Mouse (Mus musculus): ENCODE measurements around the gene Cdh22. TPM values are rescaled to one million over a fixed set of nuclear protein-coding genes. Genes with fewer than 3 reads are reported as not detected.

The Cdh22 gene
- total RNA-seq, 1 experiment from 2014 or later = not detected

- ATAC-seq (replicated peaks in 1 of 2; ENCODE audit: insufficient read depth in 1 of 2, low FRiP score in 2 of 2, low TSS enrichment in 1 of 2, low read depth in 1 of 2, poor library complexity in 2 of 2, severe bottlenecking in 2 of 2) = no peak
These were observed 21.6 kb upstream of the Cdh22 start for GRCm38 (mm10) chr2:165256213-165256612.

- ATAC-seq (replicated peaks in 1 of 2; ENCODE audit: insufficient read depth in 1 of 2, low FRiP score in 2 of 2, low TSS enrichment in 1 of 2, low read depth in 1 of 2, poor library complexity in 2 of 2, severe bottlenecking in 2 of 2) = no peak
These were observed 19.2 kb upstream of the Cdh22 start for GRCm38 (mm10) chr2:165253867-165254266.

- ATAC-seq (replicated peaks in 1 of 2; ENCODE audit: insufficient read depth in 1 of 2, low FRiP score in 2 of 2, low TSS enrichment in 1 of 2, low read depth in 1 of 2, poor library complexity in 2 of 2, severe bottlenecking in 2 of 2) = no peak
These were observed 18.6 kb upstream of the Cdh22 start for GRCm38 (mm10) chr2:165253269-165253668.

GRCm38 (mm10) chr2:165252801-165253200 is 18.1 kb upstream of the Cdh22 start:
- ATAC-seq (replicated peaks in 1 of 2; ENCODE audit: insufficient read depth in 1 of 2, low FRiP score in 2 of 2, low TSS enrichment in 1 of 2, low read depth in 1 of 2, poor library complexity in 2 of 2, severe bottlenecking in 2 of 2) = no peak

GRCm38 (mm10) chr2:165252381-165252780 is 17.7 kb upstream of the Cdh22 start:
- no peak for ATAC-seq (replicated peaks in 1 of 2; ENCODE audit: insufficient read depth in 1 of 2, low FRiP score in 2 of 2, low TSS enrichment in 1 of 2, low read depth in 1 of 2, poor library complexity in 2 of 2, severe bottlenecking in 2 of 2)

GRCm38 (mm10) chr2:165250903-165251302 is 16.2 kb upstream of the Cdh22 start:
- ATAC-seq (replicated peaks in 1 of 2; ENCODE audit: insufficient read depth in 1 of 2, low FRiP score in 2 of 2, low TSS enrichment in 1 of 2, low read depth in 1 of 2, poor library complexity in 2 of 2, severe bottlenecking in 2 of 2) = peak; percentile 75 to 87

- no peak for ATAC-seq (replicated peaks in 1 of 2; ENCODE audit: insufficient read depth in 1 of 2, low FRiP score in 2 of 2, low TSS enrichment in 1 of 2, low read depth in 1 of 2, poor library complexity in 2 of 2, severe bottlenecking in 2 of 2)
These were observed 14.3 kb upstream of the Cdh22 start for GRCm38 (mm10) chr2:165248967-165249366.

GRCm38 (mm10) chr2:165246349-165246748 is 11.7 kb upstream of the Cdh22 start:
- ATAC-seq (replicated peaks in 1 of 2; ENCODE audit: insufficient read depth in 1 of 2, low FRiP score in 2 of 2, low TSS enrichment in 1 of 2, low read depth in 1 of 2, poor library complexity in 2 of 2, severe bottlenecking in 2 of 2) = no peak

GRCm38 (mm10) chr2:165243122-165243720 is 8.6 kb upstream of the Cdh22 start:
- ATAC-seq (replicated peaks in 1 of 2; ENCODE audit: insufficient read depth in 1 of 2, low FRiP score in 2 of 2, low TSS enrichment in 1 of 2, low read depth in 1 of 2, poor library complexity in 2 of 2, severe bottlenecking in 2 of 2) = no peak

- no peak for ATAC-seq (replicated peaks in 1 of 2; ENCODE audit: insufficient read depth in 1 of 2, low FRiP score in 2 of 2, low TSS enrichment in 1 of 2, low read depth in 1 of 2, poor library complexity in 2 of 2, severe bottlenecking in 2 of 2)
These were observed 7.9 kb upstream of the Cdh22 start for GRCm38 (mm10) chr2:165242575-165242974.

- ATAC-seq (replicated peaks in 1 of 2; ENCODE audit: insufficient read depth in 1 of 2, low FRiP score in 2 of 2, low TSS enrichment in 1 of 2, low read depth in 1 of 2, poor library complexity in 2 of 2, severe bottlenecking in 2 of 2) = peak; percentile 41 to 65; a peak in 3 of 4 replicates
These were observed 7.1 kb upstream of the Cdh22 start for GRCm38 (mm10) chr2:165241786-165242185.

GRCm38 (mm10) chr2:165240371-165240770 is 5.7 kb upstream of the Cdh22 start:
- ATAC-seq (replicated peaks in 1 of 2; ENCODE audit: insufficient read depth in 1 of 2, low FRiP score in 2 of 2, low TSS enrichment in 1 of 2, low read depth in 1 of 2, poor library complexity in 2 of 2, severe bottlenecking in 2 of 2) = no peak

GRCm38 (mm10) chr2:165239533-165240144 is 5.0 kb upstream of the Cdh22 start:
- ATAC-seq (replicated peaks in 1 of 2; ENCODE audit: insufficient read depth in 1 of 2, low FRiP score in 2 of 2, low TSS enrichment in 1 of 2, low read depth in 1 of 2, poor library complexity in 2 of 2, severe bottlenecking in 2 of 2) = no peak; a peak in 1 of 4 replicates

GRCm38 (mm10) chr2:165238416-165239145 is 3.9 kb upstream of the Cdh22 start:
- ATAC-seq (replicated peaks in 1 of 2; ENCODE audit: insufficient read depth in 1 of 2, low FRiP score in 2 of 2, low TSS enrichment in 1 of 2, low read depth in 1 of 2, poor library complexity in 2 of 2, severe bottlenecking in 2 of 2) = no peak

GRCm38 (mm10) chr2:165234291-165234612 is 401 bp downstream of the Cdh22 start:
- ATAC-seq (replicated peaks in 1 of 2; ENCODE audit: insufficient read depth in 1 of 2, low FRiP score in 2 of 2, low TSS enrichment in 1 of 2, low read depth in 1 of 2, poor library complexity in 2 of 2, severe bottlenecking in 2 of 2) = no peak

- ATAC-seq (replicated peaks in 1 of 2; ENCODE audit: insufficient read depth in 1 of 2, low FRiP score in 2 of 2, low TSS enrichment in 1 of 2, low read depth in 1 of 2, poor library complexity in 2 of 2, severe bottlenecking in 2 of 2) = peak; percentile 56 to 76; a peak in 3 of 4 replicates
These were observed 962 bp downstream of the Cdh22 start for GRCm38 (mm10) chr2:165233491-165234290.

GRCm38 (mm10) chr2:165229050-165229449 is 5.6 kb downstream of the Cdh22 start:
- no peak for ATAC-seq (replicated peaks in 1 of 2; ENCODE audit: insufficient read depth in 1 of 2, low FRiP score in 2 of 2, low TSS enrichment in 1 of 2, low read depth in 1 of 2, poor library complexity in 2 of 2, severe bottlenecking in 2 of 2)

- ATAC-seq (replicated peaks in 1 of 2; ENCODE audit: insufficient read depth in 1 of 2, low FRiP score in 2 of 2, low TSS enrichment in 1 of 2, low read depth in 1 of 2, poor library complexity in 2 of 2, severe bottlenecking in 2 of 2) = no peak
These were observed 10.8 kb downstream of the Cdh22 start for GRCm38 (mm10) chr2:165223837-165224236.
